Mouse (Mus musculus): ENCODE measurements at regions not wholly inside any gene's neighbourhood (a gene's known extent, or its start where the extent isn't known, plus 50 kb on each side); places are given as distances from the start of the nearest gene placed in this dataset.

GRCm38 (mm10) chr10:17475976-17476375 is 247.0 kb upstream of the Cited2 start:
- no peak for DNase-seq

GRCm38 (mm10) chr10:17476720-17477119 is 246.3 kb upstream of the Cited2 start:
- no peak for DNase-seq

DNA sequence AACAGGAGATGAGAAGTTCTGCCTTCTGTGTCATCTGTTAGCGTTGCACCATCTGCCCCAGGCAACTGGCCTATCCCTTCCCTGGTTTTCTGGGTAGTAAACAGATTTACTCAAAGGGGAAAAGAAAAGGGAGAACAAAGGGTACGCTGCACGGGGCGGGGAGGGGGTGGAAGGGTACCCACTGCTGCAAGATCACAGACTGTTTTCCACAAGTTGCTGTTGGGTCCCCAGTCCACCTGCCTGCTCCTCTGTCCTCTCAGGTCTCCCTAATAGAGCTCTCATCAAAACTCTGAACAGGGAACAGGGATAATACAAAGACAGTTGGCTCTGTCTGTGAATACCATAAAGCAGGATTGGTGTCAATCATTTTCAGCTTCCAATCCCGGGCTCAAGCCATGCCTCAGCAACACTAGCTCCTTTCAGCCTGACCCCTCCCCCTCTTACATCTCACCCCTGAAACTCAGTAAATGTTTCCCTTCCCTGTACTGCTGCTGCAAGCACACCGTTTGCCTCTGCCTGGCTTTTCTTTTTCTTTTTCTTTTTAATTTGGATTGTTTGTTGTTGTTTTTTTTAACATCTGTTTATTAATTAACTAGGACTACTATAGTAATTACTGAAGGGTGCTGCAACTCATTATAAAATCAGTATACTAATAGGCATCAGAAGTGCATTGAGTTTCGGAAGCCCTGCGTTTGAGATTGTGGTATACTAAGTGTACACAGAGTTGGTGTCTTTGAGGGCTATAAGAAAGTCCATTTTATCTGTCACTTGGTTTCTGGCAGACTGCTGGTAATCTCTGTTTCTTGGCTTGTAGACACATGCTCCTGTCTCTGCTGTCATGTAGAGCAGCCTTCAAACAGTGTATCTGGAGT is 244.0 kb upstream of the Cited2 start:
- DNase-seq = no peak

DNA sequence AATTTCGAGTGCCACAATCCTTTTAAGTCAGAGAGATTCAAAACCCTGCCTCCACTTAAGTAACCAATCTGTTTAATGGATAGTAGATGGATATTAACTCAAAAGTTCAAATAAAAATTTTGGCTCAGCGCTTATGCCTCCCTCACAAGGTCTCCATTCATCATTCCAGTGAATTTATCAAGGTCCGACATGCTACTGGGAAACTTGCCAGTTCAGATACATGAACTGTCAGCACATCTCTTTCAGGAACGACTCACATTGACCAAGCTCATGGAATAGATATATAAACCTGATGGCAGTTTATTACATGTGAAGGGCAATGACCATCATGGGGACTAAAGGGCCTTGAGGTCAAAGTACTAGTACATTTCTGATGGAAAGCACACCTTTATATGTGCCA is 240.3 kb upstream of the Cited2 start:
- DNase-seq = no peak

DNA sequence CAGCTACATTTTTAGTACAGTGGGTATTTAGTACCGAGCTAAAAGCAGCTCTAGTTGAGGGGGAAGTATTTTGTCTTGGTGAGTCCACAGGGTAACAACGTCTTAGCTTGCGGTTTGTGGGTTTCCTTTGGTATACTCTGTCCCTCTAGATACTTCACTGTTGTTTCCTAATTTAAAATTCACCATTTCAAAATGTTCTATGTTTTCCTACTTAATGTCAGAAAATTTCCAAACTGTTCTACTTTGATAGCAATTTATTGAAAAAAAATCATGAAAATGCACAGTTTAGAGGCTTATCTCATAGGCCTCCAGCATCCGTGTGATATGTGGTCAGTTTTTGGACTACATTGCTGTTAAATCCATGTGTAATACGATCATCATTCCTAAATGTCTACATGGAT is 238.0 kb upstream of the Cited2 start:
- no peak for DNase-seq

DNA sequence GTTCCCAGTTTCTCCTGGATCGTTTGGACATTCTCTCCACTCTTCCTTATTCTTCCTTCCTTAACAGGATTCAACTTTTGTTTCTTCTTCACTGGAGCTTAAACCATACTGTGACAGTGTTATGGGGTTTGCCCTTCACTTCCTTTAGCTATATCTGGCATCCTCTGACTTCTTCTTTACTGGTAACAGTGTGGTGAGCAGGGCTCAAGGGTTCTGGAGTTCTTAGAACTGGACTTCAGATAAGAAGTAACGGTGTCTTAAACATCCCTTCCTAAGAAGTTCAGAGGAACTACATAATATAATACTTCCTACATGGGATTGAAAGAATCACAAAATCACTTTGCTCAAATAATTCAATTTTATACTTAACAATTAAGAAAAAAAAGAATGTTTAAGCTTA is 237.5 kb upstream of the Cited2 start:
- no peak for DNase-seq

DNA sequence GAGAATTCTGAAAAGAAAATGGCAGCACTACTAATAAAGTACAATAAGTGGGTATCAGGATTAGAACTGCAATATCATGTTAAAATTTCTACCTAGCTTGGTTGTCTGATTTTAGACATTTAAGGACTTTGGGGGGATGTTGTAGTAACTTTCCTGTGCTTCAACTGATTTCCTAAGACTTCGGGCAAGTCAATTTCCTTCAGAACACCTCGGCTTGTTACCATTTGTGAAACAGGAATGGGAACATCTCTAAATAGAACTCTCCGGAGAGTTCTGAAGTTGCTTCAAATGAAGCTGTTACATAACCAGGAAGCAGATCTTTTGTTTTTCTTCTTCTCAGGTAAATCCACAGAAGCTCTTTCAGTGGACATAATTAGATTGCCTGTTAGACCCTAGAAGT is 237.0 kb upstream of the Cited2 start:
- no peak for DNase-seq

DNA sequence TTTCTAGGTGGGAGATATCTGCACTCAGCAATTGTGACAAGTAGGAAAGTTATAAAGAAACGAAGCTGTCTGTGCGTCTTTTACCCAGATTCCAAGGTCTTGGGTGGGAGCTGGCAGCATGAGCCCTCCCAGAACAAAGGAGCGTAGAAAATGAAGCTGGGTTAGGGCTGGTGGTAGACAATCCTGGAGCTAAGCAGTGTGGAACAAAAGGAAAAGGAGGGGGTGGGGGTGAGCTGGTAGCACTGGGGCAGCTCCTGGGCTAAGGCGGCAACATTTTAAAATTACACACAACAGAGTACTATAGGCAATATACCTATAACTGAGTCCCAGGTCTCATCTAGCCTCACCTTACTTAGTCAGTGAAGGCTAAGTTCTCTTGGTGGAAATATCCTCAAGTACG is 235.6 kb upstream of the Cited2 start:
- DNase-seq = no peak

GRCm38 (mm10) chr10:17491611-17492305 is 231.3 kb upstream of the Cited2 start:
- no peak for DNase-seq

- no peak for DNase-seq
These were observed 229.9 kb upstream of the Cited2 start for GRCm38 (mm10) chr10:17493137-17493536.

DNA sequence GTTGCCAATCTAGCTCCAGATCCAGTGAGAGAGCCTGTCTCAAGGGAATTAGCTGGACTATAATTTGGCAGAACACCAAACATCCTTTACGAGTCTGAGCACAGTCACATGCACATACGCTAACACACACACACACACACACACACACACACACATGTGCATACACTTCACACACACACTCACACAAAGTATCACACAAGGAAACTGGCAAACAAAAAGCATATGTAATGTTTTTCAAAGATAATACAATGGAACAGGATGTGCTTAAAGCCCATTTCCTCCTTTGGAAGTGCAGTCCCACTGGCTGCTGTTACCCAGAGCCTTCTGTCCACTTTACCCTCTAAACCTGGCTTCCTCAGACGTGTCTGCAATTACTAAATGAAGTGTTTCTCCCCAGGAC is 226.2 kb upstream of the Cited2 start:
- no peak for DNase-seq

- no peak for DNase-seq
These were observed 212.3 kb upstream of the Cited2 start for GRCm38 (mm10) chr10:17510626-17511193.

GRCm38 (mm10) chr10:17511779-17512335 is 211.2 kb upstream of the Cited2 start:
- no peak for DNase-seq

- no peak for DNase-seq
These were observed 210.5 kb upstream of the Cited2 start for GRCm38 (mm10) chr10:17512487-17512886.

DNA sequence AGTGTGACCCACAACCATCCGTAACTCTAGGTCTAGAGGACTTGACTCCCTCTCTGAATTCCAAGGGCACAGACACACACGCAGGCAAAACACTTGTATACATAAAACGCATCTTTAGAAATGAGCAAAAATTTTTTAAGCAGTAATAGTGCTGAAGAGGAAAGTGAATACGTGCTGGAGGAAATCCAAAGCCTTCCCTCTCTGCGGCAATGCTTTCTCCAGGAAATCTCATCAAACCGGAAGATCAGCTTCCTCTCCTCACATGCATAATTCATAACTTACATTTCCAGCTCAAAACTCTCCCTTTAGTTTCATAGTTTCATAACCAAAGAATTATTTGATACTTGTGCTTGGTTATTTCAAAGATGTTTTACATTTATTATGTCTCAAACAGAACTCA is 209.3 kb upstream of the Cited2 start:
- no peak for DNase-seq

DNA sequence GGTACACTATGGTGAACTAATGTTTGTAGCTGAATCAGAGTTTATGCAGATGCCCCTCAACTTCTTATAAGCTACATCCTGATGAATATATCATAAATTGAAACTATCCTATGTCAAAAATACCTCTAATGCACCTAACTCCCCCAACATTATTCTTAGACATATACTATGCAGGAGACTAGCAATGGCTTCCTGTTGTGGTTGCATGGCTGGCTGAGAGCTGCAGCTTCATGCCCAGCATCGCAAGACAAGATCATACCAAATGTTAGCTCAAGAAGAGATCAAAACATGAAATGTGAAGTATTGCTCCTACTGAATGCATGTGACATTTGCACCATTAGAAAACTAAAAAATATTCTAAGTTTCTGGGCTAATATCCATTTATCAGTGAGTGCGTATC is 206.9 kb upstream of the Cited2 start:
- no peak for DNase-seq

DNA sequence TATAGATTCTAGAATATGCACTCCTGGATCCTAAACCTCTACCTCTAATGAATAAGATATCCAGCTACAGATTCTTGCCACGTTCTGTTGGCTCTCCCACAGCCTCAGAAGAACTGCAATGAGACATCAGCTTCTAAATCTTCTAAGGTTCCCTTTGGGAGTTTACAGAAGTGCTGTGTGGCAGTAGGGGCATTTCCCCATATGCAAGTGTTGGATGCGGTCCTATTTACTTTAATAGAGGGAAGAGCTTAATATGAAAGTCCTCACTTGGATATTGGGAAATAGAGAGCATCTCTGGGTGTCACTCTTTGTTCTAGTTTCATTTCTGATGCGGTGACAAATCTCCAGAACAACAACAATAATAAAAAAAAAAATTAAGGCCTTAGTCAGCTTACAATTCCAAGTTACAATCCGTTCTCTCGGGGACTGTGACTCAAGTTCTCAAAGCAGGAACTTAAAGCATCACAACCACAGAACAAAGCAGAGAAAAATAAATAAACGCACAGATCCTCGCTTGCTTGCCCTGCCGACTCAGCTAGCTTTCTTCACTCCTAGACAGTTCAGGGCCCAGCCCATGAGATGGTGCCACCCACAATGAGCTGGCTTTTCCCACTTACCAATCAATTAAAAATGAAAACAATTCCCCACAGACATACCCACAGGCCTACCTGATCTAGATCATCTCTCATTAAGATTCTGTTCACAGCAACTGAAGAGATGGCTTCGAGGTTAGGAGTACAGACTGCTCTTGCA is 204.4 kb upstream of the Cited2 start:
- no peak for DNase-seq

GRCm38 (mm10) chr10:17522026-17522541 is 200.9 kb upstream of the Cited2 start:
- peak; percentile 40 for DNase-seq

DNA sequence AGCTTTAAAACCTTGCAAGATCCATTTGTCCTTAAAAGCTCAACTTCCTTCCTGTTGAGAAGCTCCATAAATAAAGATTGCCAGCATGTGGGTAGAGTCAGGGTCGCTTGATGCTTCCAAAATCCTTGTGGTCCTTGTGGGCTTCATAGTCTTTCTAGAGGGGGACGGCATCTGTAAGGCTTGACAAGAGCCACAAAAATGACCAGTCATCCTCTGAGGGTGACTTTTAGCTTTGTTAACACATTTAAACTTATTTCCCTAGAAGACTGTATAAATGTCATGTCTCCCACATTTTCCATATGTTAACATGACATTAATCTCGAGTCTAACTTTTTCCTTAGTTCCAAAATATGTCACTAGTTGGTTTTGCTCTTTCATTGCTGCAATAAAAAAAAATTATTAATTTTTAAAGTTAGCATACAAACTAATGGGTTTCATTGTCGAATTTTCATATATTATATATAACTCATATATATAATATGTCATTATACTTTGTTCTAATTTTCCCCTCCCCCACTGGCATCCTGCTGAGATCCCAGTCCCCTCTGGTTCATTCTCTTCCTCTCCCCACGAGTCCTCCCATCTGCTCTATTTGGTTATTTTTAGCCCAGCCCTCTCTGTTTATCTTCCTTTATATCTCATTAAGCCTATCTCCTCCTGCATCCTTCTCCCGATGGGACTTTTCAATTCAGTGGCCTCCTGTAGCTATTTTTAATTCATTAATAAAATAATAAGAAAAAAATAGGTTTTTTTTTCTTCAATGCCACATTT is 199.3 kb upstream of the Cited2 start:
- DNase-seq = peak; percentile 30

GRCm38 (mm10) chr10:17527151-17527737 is 195.8 kb upstream of the Cited2 start:
- DNase-seq = no peak

GRCm38 (mm10) chr10:17528116-17528515 is 194.9 kb upstream of the Cited2 start:
- DNase-seq = no peak

- DNase-seq = no peak
These were observed 194.2 kb upstream of the Cited2 start for GRCm38 (mm10) chr10:17528846-17529245.

Measured in cerebellum, adult 11-12 months (tissue).